Mouse (Mus musculus) stomach, postnatal 0 days (tissue): Measurements from ENCODE around the gene Spin1.

Experiments used
- CTCF ChIP-seq: IDR thresholded peaks from 2 replicates; pipeline ENCODE4 v1.5.1; 2016; ENCODE audit warnings: antibody characterized with exemption, low read depth, mild to moderate bottlenecking, moderate library complexity
- EP300 ChIP-seq: optimal IDR thresholded peaks from 2 replicates; pipeline ENCODE3; 2016; ENCODE audit warnings: antibody characterized with exemption

DNA sequence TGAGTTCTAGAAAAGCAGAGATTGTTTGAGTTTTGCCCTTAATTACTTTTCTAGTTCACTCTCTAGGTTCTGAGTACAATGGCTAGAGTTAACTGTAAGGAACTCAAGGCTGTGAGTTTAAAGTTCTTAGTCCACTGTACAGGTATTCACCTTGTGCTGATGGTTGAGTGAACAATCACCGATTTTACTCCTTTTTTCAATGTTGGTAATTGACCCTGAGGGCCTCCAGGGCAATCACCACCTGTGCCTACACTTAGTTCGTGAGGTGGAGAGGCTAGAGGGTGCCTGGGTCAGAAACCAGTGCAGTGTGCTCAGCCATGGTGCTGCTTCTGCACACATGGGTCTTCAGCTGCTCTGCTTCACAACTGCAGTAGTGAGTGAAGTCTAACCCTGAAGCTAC is 8.8 kb downstream of the Spin1 start:
- TF ChIP-seq EP300 (no peak), CTCF (no peak)
